Mouse (Mus musculus) cerebellum, adult 11 months (tissue): Measurements from ENCODE around the gene Ppp2r5c.
A peak's percentile ranks its signal among the peaks of the same experiment; 100 is the strongest.

ENCODE experiments used
- DNase-seq: peaks from one replicate; pipeline ENCODE4 v3.0.0; 2022

Gene Ppp2r5c

DNA sequence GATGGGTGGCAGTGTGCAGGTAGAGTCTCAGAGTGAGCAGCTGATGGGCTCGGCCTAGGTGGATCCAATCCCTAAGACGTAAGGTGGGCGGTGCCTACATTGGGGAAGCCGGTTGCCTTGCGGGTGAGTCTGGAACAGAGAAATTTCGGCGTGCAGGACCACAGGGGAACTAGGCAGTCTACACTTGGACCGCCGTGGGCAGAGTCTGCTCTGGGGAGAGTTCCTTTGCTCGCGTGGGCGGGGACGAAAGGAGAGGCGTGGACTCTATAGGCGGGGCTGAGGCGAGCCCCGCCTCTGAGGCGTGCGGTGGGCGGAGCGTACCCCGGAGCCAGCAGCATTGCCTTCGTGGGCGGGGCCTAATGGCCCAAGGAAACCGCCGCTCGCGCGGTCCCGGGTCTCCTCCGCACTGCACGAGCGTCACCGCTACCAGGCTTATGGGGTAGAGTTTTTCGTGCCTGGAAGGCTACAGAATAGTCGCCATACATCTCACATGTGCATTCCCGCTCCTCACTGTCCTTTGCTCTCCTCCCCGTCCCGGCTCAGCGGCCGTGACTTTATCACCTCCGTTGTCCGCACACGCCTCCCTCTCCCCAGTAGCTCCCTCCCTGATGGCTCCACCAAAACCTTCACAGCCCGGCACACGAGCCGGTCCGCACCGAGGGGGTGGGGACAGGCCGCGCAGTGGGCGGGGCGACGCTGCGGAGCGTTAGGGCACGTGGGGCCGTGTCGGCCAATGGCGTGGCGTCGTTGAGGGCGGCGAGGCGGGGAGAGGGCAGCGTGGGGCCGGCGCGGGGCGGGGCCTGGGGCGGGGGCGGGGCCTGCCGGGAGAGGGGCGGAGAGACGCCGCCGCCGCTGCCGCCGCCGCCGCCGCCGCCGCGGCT lies at the start of gene Ppp2r5c:
Gene Ppp2r5c (plus strand): TSS at position 831 of the 881 bp plus-strand sequence.
- peak; percentile 94 for DNase-seq

DNA sequence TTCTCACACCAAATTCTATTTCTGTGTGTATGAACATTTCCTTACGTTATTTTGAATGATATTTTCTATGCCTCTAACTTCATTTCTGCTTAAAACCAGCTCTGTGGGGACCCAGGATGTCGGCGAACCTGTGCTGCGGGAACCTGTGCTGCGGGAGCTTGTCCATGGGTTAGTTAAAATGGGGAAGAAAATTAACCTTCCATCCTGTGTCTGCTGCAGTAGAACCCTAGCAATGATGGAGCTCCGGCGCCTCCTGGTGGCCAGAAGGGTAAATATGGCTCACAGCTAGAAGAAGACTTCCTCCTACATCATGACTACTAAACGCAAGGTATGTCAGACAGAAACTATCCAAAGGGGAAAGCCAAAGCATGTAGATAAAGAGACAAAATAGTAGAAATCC lies 48.6 kb upstream of the Ppp2r5c start:
- peak; percentile 55 for DNase-seq

- no peak for DNase-seq
These were observed 47.8 kb upstream of the Ppp2r5c start for GRCm38 (mm10) chr12:110399161-110399560.

GRCm38 (mm10) chr12:110400936-110401335 lies 46.0 kb upstream of the Ppp2r5c start:
- DNase-seq = no peak

GRCm38 (mm10) chr12:110401871-110402270 lies 45.0 kb upstream of the Ppp2r5c start:
- no peak for DNase-seq

- no peak for DNase-seq
These were observed 30.7 kb upstream of the Ppp2r5c start for GRCm38 (mm10) chr12:110416244-110416643.

- DNase-seq = no peak
These were observed 29.6 kb upstream of the Ppp2r5c start for GRCm38 (mm10) chr12:110417023-110417986.

DNA sequence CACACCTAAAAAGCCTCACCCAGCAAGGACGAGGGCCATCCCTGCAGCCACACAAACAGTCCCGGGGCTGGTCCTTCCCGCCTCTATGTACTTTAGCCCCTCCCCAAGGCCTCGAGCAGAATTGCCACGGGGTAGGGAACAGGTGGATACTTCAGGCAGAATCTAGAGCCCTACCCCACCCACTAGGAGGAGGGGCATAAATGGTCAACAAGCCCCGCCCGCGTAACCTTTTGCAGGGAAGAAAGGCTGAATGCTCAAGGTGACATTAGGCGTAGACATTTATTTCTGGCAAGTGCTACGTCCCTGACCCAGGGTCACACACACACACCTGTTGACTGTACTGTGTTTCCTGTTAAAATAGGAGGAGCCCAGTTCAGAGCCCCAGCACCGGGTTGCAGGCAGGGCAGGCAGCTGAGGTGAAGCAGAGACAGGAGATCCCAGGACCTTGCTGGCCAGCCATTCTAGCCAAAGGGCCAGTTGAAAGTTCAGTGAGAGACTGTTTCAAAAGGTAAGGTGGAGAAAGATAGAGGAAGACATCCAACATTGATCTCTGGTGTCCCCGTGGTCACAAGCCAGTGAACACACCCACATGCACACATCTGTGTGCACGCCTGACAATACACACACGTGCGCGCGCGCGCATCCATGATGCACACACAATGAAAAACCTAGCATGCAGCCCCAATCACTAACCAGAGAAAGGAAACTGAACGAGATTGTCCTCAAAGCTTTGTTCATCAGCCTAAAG lies 28.8 kb upstream of the Ppp2r5c start:
- DNase-seq = no peak

GRCm38 (mm10) chr12:110418735-110419350 lies 28.1 kb upstream of the Ppp2r5c start:
- no peak for DNase-seq

DNA sequence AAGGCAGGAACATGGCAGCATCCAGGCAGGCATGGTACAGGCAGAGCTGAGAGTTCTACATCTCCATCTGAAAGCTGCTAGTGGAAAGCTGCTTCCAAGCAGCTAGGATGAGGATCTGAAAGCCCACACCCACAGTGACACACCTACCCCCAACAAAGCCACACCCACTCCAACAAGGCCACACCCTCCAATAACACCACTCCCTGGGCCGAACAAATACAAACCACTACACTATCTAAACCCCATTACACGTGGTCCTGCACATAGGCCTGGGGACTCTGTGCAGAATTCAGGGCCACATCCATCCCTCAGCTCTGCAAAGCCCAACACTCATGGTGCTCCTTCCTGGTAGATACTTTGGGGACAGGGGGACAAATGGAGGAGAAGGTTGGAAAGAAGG lies 27.0 kb upstream of the Ppp2r5c start:
- DNase-seq = no peak

DNA sequence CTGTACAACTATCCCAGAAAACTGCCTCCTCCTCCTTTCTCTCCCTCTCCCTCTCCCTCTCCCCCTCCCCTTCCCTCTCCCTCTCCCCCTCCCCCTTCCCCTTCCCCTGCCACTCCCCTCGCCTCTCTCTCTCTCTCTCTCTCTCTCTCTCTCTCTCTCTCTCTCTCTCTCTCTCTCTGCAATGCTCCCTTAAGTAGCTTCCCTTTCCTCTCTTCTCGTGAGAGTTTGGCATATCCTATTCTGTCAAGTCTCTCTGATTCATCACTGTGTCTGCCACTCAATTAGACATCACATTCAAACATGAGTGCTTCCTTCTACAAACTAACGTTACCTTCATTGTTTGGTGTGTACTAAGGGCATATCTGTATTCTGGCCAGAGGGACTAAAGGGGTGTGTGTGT lies 25.6 kb upstream of the Ppp2r5c start:
- no peak for DNase-seq

DNA sequence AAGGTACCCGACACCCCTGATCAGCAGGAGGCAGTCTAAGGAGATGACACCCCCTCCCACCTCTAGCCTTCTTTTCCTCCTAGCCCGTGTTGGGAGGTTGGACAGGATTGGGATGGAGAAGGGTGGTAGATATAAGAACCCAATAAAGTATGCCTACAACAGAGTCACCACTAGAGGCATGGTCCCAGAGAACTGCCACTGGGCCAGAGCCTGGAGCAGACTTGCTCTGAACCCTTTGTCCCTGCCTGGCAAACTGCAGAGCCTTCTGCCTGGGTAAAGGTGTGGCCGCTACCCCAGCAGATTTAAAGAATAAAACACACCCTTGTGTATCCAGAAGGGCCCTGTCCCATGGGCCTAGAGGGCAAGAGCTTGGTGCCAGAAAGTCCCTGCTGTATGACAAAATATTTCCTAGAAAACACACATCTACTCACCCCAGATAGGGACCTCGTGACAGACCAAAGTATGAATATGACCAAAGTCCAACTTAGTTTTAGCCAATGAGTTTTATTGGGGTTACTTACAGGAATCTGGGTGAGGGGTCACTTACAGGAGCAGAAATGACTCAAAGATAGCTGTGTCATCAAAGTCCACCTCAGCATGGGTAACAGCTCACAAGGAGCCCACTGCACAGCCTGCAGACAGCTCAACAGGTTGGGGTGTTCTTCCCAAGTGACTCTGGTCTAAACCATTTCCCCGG lies 22.8 kb upstream of the Ppp2r5c start:
- DNase-seq = no peak

DNA sequence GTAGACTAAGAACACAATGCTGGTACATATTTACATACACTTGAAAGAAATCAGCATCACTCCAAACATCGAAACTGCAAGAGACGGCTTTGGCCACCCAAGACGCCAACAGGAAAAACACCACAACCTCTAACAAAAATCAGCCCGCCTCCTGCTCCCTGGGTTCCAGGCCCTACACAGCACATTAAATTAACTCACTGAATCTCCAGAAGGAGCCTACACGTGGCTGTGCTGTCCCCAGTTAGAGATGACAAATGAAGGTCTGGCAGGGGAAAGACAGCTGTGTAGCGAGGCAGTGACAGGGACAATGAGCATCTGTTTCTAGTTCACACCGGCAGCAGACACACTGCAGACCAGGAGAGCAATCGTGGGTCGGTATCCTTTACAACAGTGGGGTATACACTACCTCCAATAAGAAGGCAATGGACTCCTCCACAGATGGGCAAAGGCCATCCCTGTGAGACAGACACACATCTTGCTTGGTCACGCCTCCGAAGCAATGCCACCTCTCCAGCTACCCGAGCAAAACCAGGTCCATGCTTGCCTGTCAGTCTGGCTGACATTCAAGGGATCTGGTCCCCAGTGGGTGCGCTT lies 20.4 kb upstream of the Ppp2r5c start:
- DNase-seq = no peak

- no peak for DNase-seq
These were observed 17.5 kb upstream of the Ppp2r5c start for GRCm38 (mm10) chr12:110429340-110429973.

- no peak for DNase-seq
These were observed 16.9 kb upstream of the Ppp2r5c start for GRCm38 (mm10) chr12:110429990-110430389.

GRCm38 (mm10) chr12:110431805-110432204 lies 15.1 kb upstream of the Ppp2r5c start:
- DNase-seq = peak; percentile 88

- DNase-seq = no peak
These were observed 10.1 kb upstream of the Ppp2r5c start for GRCm38 (mm10) chr12:110436638-110437366.

GRCm38 (mm10) chr12:110437367-110437703 lies 9.6 kb upstream of the Ppp2r5c start:
- DNase-seq = peak; percentile 56

GRCm38 (mm10) chr12:110438367-110438973 lies 8.4 kb upstream of the Ppp2r5c start:
- no peak for DNase-seq

GRCm38 (mm10) chr12:110442238-110442637 lies 4.7 kb upstream of the Ppp2r5c start:
- no peak for DNase-seq
